Mouse (Mus musculus): ENCODE data around the gene Tmem117. TPM values are rescaled to one million over a fixed set of nuclear protein-coding genes. Genes with fewer than 3 reads are reported as not detected.

The Tmem117 gene
- polyA plus RNA-seq, 1 experiment from 2014 or later = 0.84 TPM

GRCm38 (mm10) chr15:94847501-94847900, 218.5 kb downstream of the Tmem117 start:
- Histone ChIP-seq H3K36me3 (ENCODE audit: control insufficient read depth, insufficient read depth, low read length) (no peaks in the 10 kb centered on the region), H3K27ac (ENCODE audit: low read depth, low read length) (no peak overlapping the region), H3K4me2 (ENCODE audit: low read depth, low read length, severe bottlenecking) (no peak overlapping the region), H3K9ac (ENCODE audit: low read length) (no peak overlapping the region), H3K27me3 (ENCODE audit: control insufficient read depth, insufficient read depth, low read length) (no peaks in the 10 kb centered on the region), H3K4me1 (replicated peaks; ENCODE audit: control insufficient read depth, insufficient read depth, low read length) (no peaks in the 10 kb centered on the region), H3K4me3 (ENCODE audit: low read depth, low read length) (no peak overlapping the region), H3K9me3 (ENCODE audit: control insufficient read depth, low read length) (no peaks in the 10 kb centered on the region)
- DNase-seq (ENCODE audit: low spot score) (no peak), ATAC-seq (replicated peaks; ENCODE audit: low FRiP score) (no peak)
- WGBS = 92% methylated on average over 2 of the region's 2 CpGs

- no peak for DNase-seq (ENCODE audit: low spot score)
- Histone ChIP-seq H3K27me3 (ENCODE audit: control insufficient read depth, insufficient read depth, low read length) (no peaks in the 10 kb centered on the region), H3K9me3 (ENCODE audit: control insufficient read depth, low read length) (no peaks in the 10 kb centered on the region), H3K27ac (ENCODE audit: low read depth, low read length) (no peak overlapping the region), H3K36me3 (ENCODE audit: control insufficient read depth, insufficient read depth, low read length) (no peaks in the 10 kb centered on the region), H3K4me1 (replicated peaks; ENCODE audit: control insufficient read depth, insufficient read depth, low read length) (peaks cover 3% of the 10 kb centered on the region; the same call in 1 of the 2 replicates), H3K4me3 (ENCODE audit: low read depth, low read length) (no peak overlapping the region), H3K4me2 (ENCODE audit: low read depth, low read length, severe bottlenecking) (no peak overlapping the region), H3K9ac (ENCODE audit: low read length) (no peak overlapping the region)
- no peak for ATAC-seq (replicated peaks; ENCODE audit: low FRiP score)
- 86% methylated on average over 6 of the region's 6 CpGs for WGBS
These were observed 230.6 kb downstream of the Tmem117 start for GRCm38 (mm10) chr15:94859641-94860040.

GRCm38 (mm10) chr15:94861173-94861572, 232.1 kb downstream of the Tmem117 start:
- WGBS = 95% methylated on average over 2 of the region's 2 CpGs
- H3K9ac ChIP-seq (ENCODE audit: low read length) = no peak overlapping the region

GRCm38 (mm10) chr15:94864134-94864533, 235.1 kb downstream of the Tmem117 start:
- WGBS = 33% methylated on average over 1 of the region's 1 CpGs
- H3K36me3 ChIP-seq (ENCODE audit: control insufficient read depth, insufficient read depth, low read length) = no peaks in the 10 kb centered on the region
- H3K27ac ChIP-seq (ENCODE audit: low read depth, low read length) = no peak overlapping the region
- no peak for DNase-seq (ENCODE audit: low spot score)
- no peak overlapping the region for H3K9ac ChIP-seq (ENCODE audit: low read length)
- no peaks in the 10 kb centered on the region for H3K27me3 ChIP-seq (ENCODE audit: control insufficient read depth, insufficient read depth, low read length)
- no peaks in the 10 kb centered on the region for H3K4me1 ChIP-seq (replicated peaks; ENCODE audit: control insufficient read depth, insufficient read depth, low read length)
- ATAC-seq (replicated peaks; ENCODE audit: low FRiP score) = no peak
- no peaks in the 10 kb centered on the region for H3K9me3 ChIP-seq (ENCODE audit: control insufficient read depth, low read length)
- H3K4me2 ChIP-seq (ENCODE audit: low read depth, low read length, severe bottlenecking) = no peak overlapping the region
- H3K4me3 ChIP-seq (ENCODE audit: low read depth, low read length) = no peak overlapping the region

More at GRCm38 (mm10) chr15:94861173-94861572, 232.1 kb downstream of the Tmem117 start:
- Histone ChIP-seq H3K9me3 (ENCODE audit: control insufficient read depth, low read length) (no peaks in the 10 kb centered on the region), H3K27me3 (ENCODE audit: control insufficient read depth, insufficient read depth, low read length) (no peaks in the 10 kb centered on the region), H3K4me1 (replicated peaks; ENCODE audit: control insufficient read depth, insufficient read depth, low read length) (peaks cover 3% of the 10 kb centered on the region; the same call in 1 of the 2 replicates), H3K4me2 (ENCODE audit: low read depth, low read length, severe bottlenecking) (no peak overlapping the region), H3K27ac (ENCODE audit: low read depth, low read length) (no peak overlapping the region), H3K4me3 (ENCODE audit: low read depth, low read length) (no peak overlapping the region), H3K36me3 (ENCODE audit: control insufficient read depth, insufficient read depth, low read length) (no peaks in the 10 kb centered on the region)
- ATAC-seq (replicated peaks; ENCODE audit: low FRiP score) = no peak
- no peak for DNase-seq (ENCODE audit: low spot score)

GRCm38 (mm10) chr15:94868372-94868771, 239.3 kb downstream of the Tmem117 start:
- ATAC-seq (replicated peaks; ENCODE audit: low FRiP score) = no peak
- no peak overlapping the region for H3K4me3 ChIP-seq (ENCODE audit: low read depth, low read length)
- H3K4me2 ChIP-seq (ENCODE audit: low read depth, low read length, severe bottlenecking) = no peak overlapping the region
- 86% methylated on average over 5 of the region's 5 CpGs for WGBS
- H3K27me3 ChIP-seq (ENCODE audit: control insufficient read depth, insufficient read depth, low read length) = no peaks in the 10 kb centered on the region
- H3K9ac ChIP-seq (ENCODE audit: low read length) = no peak overlapping the region
- no peaks in the 10 kb centered on the region for H3K36me3 ChIP-seq (ENCODE audit: control insufficient read depth, insufficient read depth, low read length)
- no peak overlapping the region for H3K27ac ChIP-seq (ENCODE audit: low read depth, low read length)
- no peak for DNase-seq (ENCODE audit: low spot score)
- H3K9me3 ChIP-seq (ENCODE audit: control insufficient read depth, low read length) = no peaks in the 10 kb centered on the region
- no peaks in the 10 kb centered on the region for H3K4me1 ChIP-seq (replicated peaks; ENCODE audit: control insufficient read depth, insufficient read depth, low read length)

- Histone ChIP-seq H3K27ac (ENCODE audit: low read depth, low read length) (no peak overlapping the region), H3K4me3 (ENCODE audit: low read depth, low read length) (no peak overlapping the region), H3K36me3 (ENCODE audit: control insufficient read depth, insufficient read depth, low read length) (no peaks in the 10 kb centered on the region), H3K9me3 (ENCODE audit: control insufficient read depth, low read length) (no peaks in the 10 kb centered on the region), H3K4me1 (replicated peaks; ENCODE audit: control insufficient read depth, insufficient read depth, low read length) (no peaks in the 10 kb centered on the region), H3K9ac (ENCODE audit: low read length) (no peak overlapping the region), H3K4me2 (ENCODE audit: low read depth, low read length, severe bottlenecking) (no peak overlapping the region), H3K27me3 (ENCODE audit: control insufficient read depth, insufficient read depth, low read length) (no peaks in the 10 kb centered on the region)
- 78% methylated on average over 4 of the region's 4 CpGs for WGBS
- no peak for DNase-seq (ENCODE audit: low spot score)
- ATAC-seq (replicated peaks; ENCODE audit: low FRiP score) = no peak
These were observed 256.0 kb downstream of the Tmem117 start for GRCm38 (mm10) chr15:94885026-94885425.

- Histone ChIP-seq H3K4me3 (ENCODE audit: low read depth, low read length) (no peak overlapping the region), H3K36me3 (ENCODE audit: control insufficient read depth, insufficient read depth, low read length) (no peaks in the 10 kb centered on the region), H3K27ac (ENCODE audit: low read depth, low read length) (no peak overlapping the region), H3K9me3 (ENCODE audit: control insufficient read depth, low read length) (no peaks in the 10 kb centered on the region), H3K4me2 (ENCODE audit: low read depth, low read length, severe bottlenecking) (no peak overlapping the region), H3K9ac (ENCODE audit: low read length) (no peak overlapping the region), H3K27me3 (ENCODE audit: control insufficient read depth, insufficient read depth, low read length) (no peaks in the 10 kb centered on the region), H3K4me1 (replicated peaks; ENCODE audit: control insufficient read depth, insufficient read depth, low read length) (no peaks in the 10 kb centered on the region)
- no peak for DNase-seq (ENCODE audit: low spot score)
- no peak for ATAC-seq (replicated peaks; ENCODE audit: low FRiP score)
- WGBS = 86% methylated on average over 1 of the region's 1 CpGs
These were observed 264.2 kb downstream of the Tmem117 start for GRCm38 (mm10) chr15:94893201-94893600.

GRCm38 (mm10) chr15:94894086-94894485, 265.1 kb downstream of the Tmem117 start:
- Histone ChIP-seq H3K36me3 (ENCODE audit: control insufficient read depth, insufficient read depth, low read length) (no peaks in the 10 kb centered on the region), H3K4me3 (ENCODE audit: low read depth, low read length) (no peak overlapping the region), H3K9me3 (ENCODE audit: control insufficient read depth, low read length) (no peaks in the 10 kb centered on the region), H3K4me2 (ENCODE audit: low read depth, low read length, severe bottlenecking) (no peak overlapping the region), H3K27me3 (ENCODE audit: control insufficient read depth, insufficient read depth, low read length) (no peaks in the 10 kb centered on the region), H3K27ac (ENCODE audit: low read depth, low read length) (no peak overlapping the region), H3K4me1 (replicated peaks; ENCODE audit: control insufficient read depth, insufficient read depth, low read length) (no peaks in the 10 kb centered on the region), H3K9ac (ENCODE audit: low read length) (no peak overlapping the region)
- ATAC-seq (replicated peaks; ENCODE audit: low FRiP score) = no peak
- no peak for DNase-seq (ENCODE audit: low spot score)
- 35% methylated on average over 5 of the region's 5 CpGs for WGBS

- H3K4me3 ChIP-seq (ENCODE audit: low read depth, low read length) = no peak overlapping the region
- H3K4me2 ChIP-seq (ENCODE audit: low read depth, low read length, severe bottlenecking) = no peak overlapping the region
- H3K27ac ChIP-seq (ENCODE audit: low read depth, low read length) = no peak overlapping the region
- H3K9ac ChIP-seq (ENCODE audit: low read length) = no peak overlapping the region
- DNase-seq (ENCODE audit: low spot score) (no peak), ATAC-seq (replicated peaks; ENCODE audit: low FRiP score) (no peak)
- H3K4me1 ChIP-seq (replicated peaks; ENCODE audit: control insufficient read depth, insufficient read depth, low read length) = no peaks in the 10 kb centered on the region
- H3K36me3 ChIP-seq (ENCODE audit: control insufficient read depth, insufficient read depth, low read length) = no peaks in the 10 kb centered on the region
- WGBS = 96% methylated on average over 11 of the region's 11 CpGs
- H3K27me3 ChIP-seq (ENCODE audit: control insufficient read depth, insufficient read depth, low read length) = no peaks in the 10 kb centered on the region
- H3K9me3 ChIP-seq (ENCODE audit: control insufficient read depth, low read length) = no peaks in the 10 kb centered on the region
These were observed 266.6 kb downstream of the Tmem117 start for GRCm38 (mm10) chr15:94895681-94896080.
